Mouse (Mus musculus): Measurements from ENCODE around the gene Prss44. TPM values are rescaled to one million over a fixed set of nuclear protein-coding genes. Genes with fewer than 3 reads are reported as not detected.

Prss44 gene
- total RNA-seq, 1 experiment: 1.5 TPM

- no peaks in the 10 kb centered on the region for H3K9me3 ChIP-seq (ENCODE audit: control insufficient read depth, insufficient read depth, low read depth, low read length)
- in situ Hi-C loops (cut with MboI; ENCODE audit: low sequenced_read_pairs in 2 of 2, unreplicated experiment in 2 of 2): no loop called here
- no peaks in the 10 kb centered on the region for H3K36me3 ChIP-seq (ENCODE audit: control insufficient read depth, insufficient read depth, low read length, poor library complexity, severe bottlenecking)
- DNase-seq (ENCODE audit: low read depth, low spot score): no peak
- TF ChIP-seq MAFK (IDR thresholded peaks at IDR 0.05; ENCODE audit: insufficient read depth, low read depth, low read length) (no peak), ZC3H11A (IDR thresholded peaks at IDR 0.05; ENCODE audit: borderline replicate concordance, low read depth, low read length) (no peak), CHD2 (IDR thresholded peaks at IDR 0.05; ENCODE audit: low read depth, low read length) (no peak)
- H3K4me1 ChIP-seq (ENCODE audit: control insufficient read depth in 2 of 2, insufficient read depth in 2 of 2, low read length in 2 of 2, poor library complexity in 1 of 2): peaks cover 5 to 19% of the 10 kb centered on the region in 2 experiments
- no peak overlapping the region for H3K27ac ChIP-seq (ENCODE audit: insufficient read depth, low read depth, low read length, poor library complexity, severe bottlenecking)
- no peak overlapping the region for H3K9ac ChIP-seq (ENCODE audit: insufficient read depth, low read depth, low read length, poor library complexity, severe bottlenecking)
- H3K4me3 ChIP-seq (ENCODE audit: insufficient read depth in 1 of 2, low read depth in 1 of 2, low read length in 2 of 2, poor library complexity in 1 of 2, severe bottlenecking in 1 of 2): no peak overlapping the region
Observed at GRCm38 (mm10) chr9:110858967-110859596, 45.3 kb downstream of the Prss44 start.

DNA sequence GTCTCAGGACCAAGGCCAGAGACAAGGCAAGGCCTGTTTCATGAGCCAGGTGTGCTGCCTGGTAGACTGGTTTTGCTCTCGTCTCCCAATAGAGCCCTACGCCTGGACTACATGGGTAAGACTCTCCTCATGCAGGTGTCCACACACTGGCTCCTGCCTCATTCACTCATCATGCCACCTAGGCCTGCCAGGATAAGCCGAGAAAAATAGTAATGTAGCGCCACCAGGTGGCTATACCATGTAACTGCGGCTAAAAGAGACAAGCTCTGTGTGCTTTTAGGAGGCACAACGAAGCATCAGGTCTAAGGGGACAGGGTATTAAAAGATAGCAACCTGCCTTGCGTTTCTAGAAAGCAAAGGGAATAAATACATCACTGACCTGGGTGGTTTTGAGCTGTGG, 57.2 kb downstream of the Prss44 start:
- H3K9me3 ChIP-seq (ENCODE audit: control insufficient read depth, insufficient read depth, low read depth, low read length): no peaks in the 10 kb centered on the region
- no peak overlapping the region for H3K9ac ChIP-seq (ENCODE audit: insufficient read depth, low read depth, low read length, poor library complexity, severe bottlenecking)
- in situ Hi-C loops (cut with MboI; ENCODE audit: low sequenced_read_pairs in 2 of 2, unreplicated experiment in 2 of 2): loop anchor here in 1 of 2 experiments (10.0 kb wide), 1 partner anchor 156 kb away; no protein-coding TSS in a partner anchor
- peak; percentile 73 for DNase-seq (ENCODE audit: low read depth, low spot score)
- H3K4me3 ChIP-seq (ENCODE audit: insufficient read depth in 1 of 2, low read depth in 1 of 2, low read length in 2 of 2, poor library complexity in 1 of 2, severe bottlenecking in 1 of 2): no peak overlapping the region
- no peaks in the 10 kb centered on the region for H3K36me3 ChIP-seq (ENCODE audit: control insufficient read depth, insufficient read depth, low read length, poor library complexity, severe bottlenecking)
- H3K4me1 ChIP-seq (ENCODE audit: control insufficient read depth in 2 of 2, insufficient read depth in 2 of 2, low read length in 2 of 2, poor library complexity in 1 of 2): peaks cover 0 to 13% of the 10 kb centered on the region in 2 experiments; a peak in 1 of 4 replicates
- TF ChIP-seq ZC3H11A (IDR thresholded peaks at IDR 0.05; ENCODE audit: borderline replicate concordance, low read depth, low read length) (peak; percentile 51; the same call in 1 of the 2 replicates), CHD2 (IDR thresholded peaks at IDR 0.05; ENCODE audit: low read depth, low read length) (no peak), MAFK (IDR thresholded peaks at IDR 0.05; ENCODE audit: insufficient read depth, low read depth, low read length) (no peak), ZNF384 (IDR thresholded peaks at IDR 0.05; ENCODE audit: low read depth, low read length) (no peak), HCFC1 (IDR thresholded peaks at IDR 0.05; ENCODE audit: borderline replicate concordance, insufficient read depth, low read length) (no peak)
- no peak overlapping the region for H3K27ac ChIP-seq (ENCODE audit: insufficient read depth, low read depth, low read length, poor library complexity, severe bottlenecking)

Other genes starting within 250 kb of the Prss44 start
- gene Nradd, start 189.5 kb upstream of the Prss44 start, total RNA-seq (2012; rRNA removed): 65.5 and 83.8 TPM in 2 replicates
- gene Nbeal2, start 159.8 kb upstream of the Prss44 start, total RNA-seq (2012; rRNA removed): 13.6 and 24.1 TPM in 2 replicates
- 79.9 and 82.2 TPM in 2 replicates for gene Ccdc12, start 157.5 kb upstream of the Prss44 start, total RNA-seq (2012; rRNA removed)
- gene Myl3, start 72.1 kb upstream of the Prss44 start, total RNA-seq (2012; rRNA removed): 0.48 and 0.89 TPM in 2 replicates
- gene Pth1r, start 66.8 kb upstream of the Prss44 start, total RNA-seq (2012; rRNA removed): 3.2 and 6.8 TPM in 2 replicates
- gene Prss42, start 15.8 kb upstream of the Prss44 start, total RNA-seq (2012; rRNA removed): 7.5 and 14.8 TPM in 2 replicates
- 0.09 TPM in 1 of 2 replicates, not detected in the other for gene Prss43, start 12.7 kb downstream of the Prss44 start, total RNA-seq (2012; rRNA removed)
- gene Prss45, start 20.6 kb downstream of the Prss44 start, total RNA-seq (2012; rRNA removed): 0.26 and 0.54 TPM in 2 replicates
- gene Prss46, start 30.5 kb downstream of the Prss44 start, total RNA-seq (2012; rRNA removed): 0.63 and 2.8 TPM in 2 replicates
- gene Prss50, start 44.0 kb downstream of the Prss44 start, total RNA-seq (2012; rRNA removed): 50.2 and 69.3 TPM in 2 replicates
- gene Als2cl, start 65.9 kb downstream of the Prss44 start, total RNA-seq (2012; rRNA removed): 13.0 and 35.0 TPM in 2 replicates
- gene Tmie, start 66.1 kb downstream of the Prss44 start, total RNA-seq (2012; rRNA removed): 0.67 and 0.79 TPM in 2 replicates
- gene Fam240a, start 102.9 kb downstream of the Prss44 start, total RNA-seq (2012; rRNA removed): 1.0 TPM in 1 of 2 replicates, not detected in the other
- 904 and 1,760 TPM in 2 replicates for gene Tdgf1, start 132.2 kb downstream of the Prss44 start, total RNA-seq (2012; rRNA removed)
- gene Lrrc2, start 137.6 kb downstream of the Prss44 start, total RNA-seq (2012; rRNA removed): 20.2 and 20.8 TPM in 2 replicates
- 0.62 and 1.1 TPM in 2 replicates for gene Rtp3, start 176.6 kb downstream of the Prss44 start, total RNA-seq (2012; rRNA removed)
- gene Ltf, start 205.3 kb downstream of the Prss44 start, total RNA-seq (2012; rRNA removed): 0.48 TPM in 1 of 2 replicates, not detected in the other
- gene Ccrl2, start 243.5 kb downstream of the Prss44 start, total RNA-seq (2012; rRNA removed): 0.26 and 0.40 TPM in 2 replicates

Data from ES-E14 (cell line).